Mouse (Mus musculus) frontal cortex, postnatal 10 days (tissue): ENCODE measurements around the gene Adgre5.

Source experiments
- DNase-seq, 2 experiments: peaks; one replicate each; pipeline ENCODE4 v3.0.0; 2022; ENCODE audit warnings: low spot score in 2 of 2, mixed read lengths in 1 of 2

Gene Adgre5

DNA sequence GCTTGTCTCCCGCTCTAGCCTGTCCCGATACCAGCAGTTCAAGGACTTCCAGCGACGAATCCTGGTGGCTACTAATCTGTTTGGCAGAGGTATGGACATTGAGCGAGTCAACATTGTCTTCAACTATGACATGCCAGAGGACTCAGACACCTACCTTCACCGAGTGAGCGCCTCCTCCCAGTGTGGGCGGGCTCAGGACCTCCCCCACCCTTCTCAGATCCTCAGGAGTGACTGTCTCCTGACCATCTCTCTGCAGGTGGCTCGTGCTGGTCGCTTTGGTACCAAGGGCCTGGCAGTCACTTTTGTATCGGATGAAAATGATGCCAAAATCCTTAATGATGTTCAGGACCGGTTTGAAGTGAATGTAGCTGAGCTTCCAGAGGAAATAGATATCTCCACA, 18.5 kb downstream of the Adgre5 start:
- DNase-seq: no peak

DNA sequence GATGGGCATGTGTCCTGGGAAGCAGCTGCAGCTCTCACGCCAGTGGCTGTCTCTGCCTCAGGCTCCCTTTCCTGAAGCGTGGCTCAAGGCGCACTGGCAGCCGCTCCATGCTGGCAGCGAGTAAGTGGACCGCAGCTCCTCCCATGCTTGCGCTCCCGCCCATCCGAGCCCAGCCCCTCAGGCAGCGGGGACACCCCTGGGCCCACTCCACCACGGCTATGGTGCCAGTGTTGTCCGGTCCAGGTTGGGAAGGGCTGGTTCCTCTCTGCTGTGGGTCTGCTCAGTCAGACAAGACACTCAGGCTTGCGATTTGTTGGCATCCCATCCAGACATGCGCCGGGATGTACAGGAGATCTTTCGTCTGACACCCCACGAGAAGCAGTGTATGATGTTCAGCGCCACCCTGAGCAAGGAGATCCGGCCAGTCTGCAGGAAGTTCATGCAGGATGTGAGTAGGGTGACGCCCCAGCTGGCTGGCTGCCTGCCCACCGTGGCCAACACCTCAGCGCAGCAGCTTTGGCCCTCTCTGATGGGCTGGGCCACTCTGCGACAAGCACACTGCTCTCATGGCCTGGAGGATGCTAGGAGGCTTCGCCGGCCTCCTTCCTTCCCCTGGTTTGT, 19.6 kb downstream of the Adgre5 start:
- DNase-seq: no peak

DNA sequence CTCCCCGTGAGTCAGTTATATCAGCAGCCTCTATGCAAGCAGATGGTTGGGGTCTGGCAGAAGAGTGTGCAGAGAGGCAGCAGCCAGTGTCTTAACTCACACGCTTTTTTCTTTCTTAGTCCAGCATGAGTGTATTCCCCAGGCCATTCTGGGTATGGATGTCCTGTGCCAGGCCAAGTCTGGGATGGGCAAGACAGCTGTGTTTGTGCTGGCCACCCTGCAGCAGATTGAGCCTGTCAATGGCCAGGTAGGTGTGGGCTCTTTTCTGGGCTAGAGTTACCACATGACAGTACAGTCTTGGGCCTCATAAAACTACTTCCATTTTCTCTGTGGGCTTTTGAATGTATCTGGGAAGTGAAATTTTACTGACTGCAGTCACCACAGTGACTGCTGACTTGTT, 21.4 kb downstream of the Adgre5 start:
- no peak for DNase-seq

DNA sequence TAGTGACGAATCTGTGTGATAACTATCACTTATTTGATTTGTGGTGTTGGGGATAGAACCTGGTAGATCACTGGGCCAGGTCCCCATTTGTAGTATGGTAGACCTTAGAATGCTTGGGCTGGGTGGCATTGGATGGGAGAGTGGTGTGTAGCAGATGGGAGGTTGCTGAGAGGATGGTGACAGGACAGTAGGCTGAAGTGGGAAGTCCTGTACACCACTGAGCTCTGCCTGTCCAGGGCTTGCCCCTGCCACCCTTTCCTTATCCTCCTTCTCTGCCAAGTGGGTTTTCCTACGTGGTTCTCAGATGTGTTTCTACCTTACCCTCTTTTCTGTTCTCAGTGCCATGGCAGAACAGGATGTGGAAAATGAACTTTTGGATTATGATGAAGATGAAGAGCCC, 22.1 kb downstream of the Adgre5 start:
- DNase-seq: no peak

DNA sequence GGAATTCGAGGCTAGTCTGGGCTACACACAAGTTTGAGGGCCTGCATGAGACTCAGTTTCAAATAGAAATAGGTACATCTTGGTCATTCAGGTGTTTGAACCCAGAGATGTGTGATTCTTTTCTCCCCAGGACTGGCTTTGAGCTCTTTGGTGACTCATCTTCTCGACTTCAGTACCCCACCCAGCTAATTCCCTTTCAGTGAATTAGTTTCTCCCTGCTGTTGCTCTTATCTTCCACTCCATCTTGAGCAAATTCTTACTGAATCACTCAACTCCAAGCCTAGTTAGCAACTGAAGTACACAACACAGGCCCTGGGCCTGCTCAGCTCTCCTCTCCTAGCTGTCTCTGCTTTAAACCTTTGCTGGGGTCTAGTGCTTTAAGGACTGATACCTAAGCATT, 24.6 kb downstream of the Adgre5 start:
- DNase-seq: no peak

DNA sequence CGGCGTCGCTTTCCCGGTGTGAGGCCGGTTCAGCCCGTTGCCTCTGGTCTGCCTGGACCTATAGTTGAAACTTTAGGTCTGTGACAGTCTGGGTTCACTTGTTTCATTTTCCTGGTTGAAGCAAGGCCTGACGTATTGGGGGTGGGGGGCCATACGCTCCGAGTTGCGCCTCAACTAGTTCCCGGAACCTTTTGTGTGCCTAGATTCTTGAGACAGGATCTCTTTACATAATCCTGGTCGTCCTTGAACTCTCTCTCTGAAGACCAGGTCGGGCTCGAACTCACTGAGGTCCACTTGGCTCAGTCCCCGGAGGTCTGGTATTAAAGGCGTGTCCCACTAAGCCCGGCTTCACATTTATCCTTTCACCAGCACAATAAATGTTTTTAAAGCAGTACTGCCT, 25.4 kb downstream of the Adgre5 start:
- no peak for DNase-seq

DNA sequence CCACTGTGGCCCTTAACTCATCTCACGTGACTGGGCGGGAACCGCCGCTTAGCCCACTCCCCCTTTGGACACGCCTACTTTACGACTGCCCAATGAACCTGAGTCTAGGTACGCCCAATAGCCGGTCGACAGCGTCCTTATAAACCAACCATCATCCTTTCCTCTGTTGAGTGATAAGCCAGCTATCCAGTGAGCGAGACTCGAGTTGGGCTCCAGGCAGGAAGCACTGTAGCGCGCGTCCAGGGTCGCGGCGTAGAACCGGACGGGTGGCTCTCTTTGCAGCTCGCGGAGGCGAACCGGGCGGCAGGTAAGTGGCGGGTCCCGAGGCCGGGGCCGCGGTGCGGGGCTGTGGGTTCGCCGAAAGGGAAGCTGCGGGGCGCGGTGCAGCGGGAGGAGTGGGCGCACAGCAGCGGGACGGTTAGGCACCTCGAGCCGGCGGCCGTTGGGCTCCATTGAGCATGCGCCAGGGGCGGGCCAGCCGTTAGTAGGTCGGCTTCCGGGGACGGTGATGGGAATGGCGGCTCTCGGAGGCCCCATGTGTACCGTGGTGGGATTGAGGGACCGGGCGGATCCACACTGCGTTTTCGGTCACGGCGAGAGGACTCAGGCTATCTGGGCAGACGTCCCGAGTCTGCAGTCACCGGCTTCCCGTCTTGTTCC, 26.0 kb downstream of the Adgre5 start, which contains the start of gene Ddx39:
Ddx39 (plus strand) TSS at position 147 of the 660 bp plus-strand sequence.
- peak; percentile 93 to 97 for DNase-seq

DNA sequence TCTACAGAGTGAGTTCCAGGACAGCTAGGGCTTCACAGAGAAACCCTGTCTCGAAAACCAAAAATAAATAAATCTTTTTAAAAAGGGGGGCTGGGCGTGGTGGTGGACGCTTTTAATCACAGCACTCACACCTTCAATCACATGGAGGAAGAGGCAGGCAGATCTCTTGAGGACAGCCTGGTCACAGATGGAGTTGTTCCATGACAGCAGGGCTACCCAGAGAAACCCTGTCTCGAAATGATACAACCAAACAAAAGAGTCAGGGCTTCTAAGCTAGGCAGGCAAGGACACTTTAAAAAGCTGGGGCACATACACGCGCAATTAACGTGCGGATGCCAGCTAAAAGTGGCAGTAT, 26.5 kb downstream of the Adgre5 start:
- DNase-seq: no peak

DNA sequence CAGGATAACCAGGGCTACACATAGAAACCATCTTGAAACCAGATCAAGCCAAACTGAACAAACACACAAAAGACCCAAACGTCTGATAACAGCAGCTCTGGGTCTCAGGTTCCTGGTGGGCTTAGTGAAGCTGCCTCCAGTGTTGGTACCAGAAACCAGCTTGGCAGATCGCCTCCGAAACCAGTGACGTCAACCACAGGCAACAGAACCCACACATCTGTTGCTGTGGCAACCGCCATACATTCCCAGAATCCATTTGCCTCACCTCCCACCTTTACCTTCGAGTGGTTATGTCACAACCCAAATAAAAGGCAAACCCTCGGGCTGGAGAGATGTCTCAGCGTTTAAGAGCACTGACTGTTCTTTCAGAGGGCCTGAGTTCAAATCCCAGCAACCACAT, 33.6 kb downstream of the Adgre5 start:
- no peak for DNase-seq

DNA sequence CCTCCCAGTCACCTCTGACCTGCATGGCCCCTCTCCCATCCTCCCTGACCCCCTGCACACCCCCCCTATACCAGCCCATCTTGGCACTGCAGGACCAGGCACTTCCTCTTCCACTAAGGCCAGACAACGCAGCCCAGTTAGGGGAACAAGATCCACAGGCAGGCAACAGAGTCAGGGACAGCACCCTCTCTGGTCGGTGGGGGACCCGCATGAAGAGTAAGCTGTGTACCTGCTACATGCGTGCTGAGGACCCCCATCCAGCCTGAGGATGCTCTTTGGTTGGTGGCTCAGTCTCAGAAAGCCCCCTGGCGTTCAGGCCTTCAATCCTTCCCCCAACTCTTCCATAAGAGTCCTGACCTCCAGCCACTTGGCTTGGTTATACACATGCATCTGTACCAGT, 34.7 kb downstream of the Adgre5 start:
- DNase-seq: no peak

DNA sequence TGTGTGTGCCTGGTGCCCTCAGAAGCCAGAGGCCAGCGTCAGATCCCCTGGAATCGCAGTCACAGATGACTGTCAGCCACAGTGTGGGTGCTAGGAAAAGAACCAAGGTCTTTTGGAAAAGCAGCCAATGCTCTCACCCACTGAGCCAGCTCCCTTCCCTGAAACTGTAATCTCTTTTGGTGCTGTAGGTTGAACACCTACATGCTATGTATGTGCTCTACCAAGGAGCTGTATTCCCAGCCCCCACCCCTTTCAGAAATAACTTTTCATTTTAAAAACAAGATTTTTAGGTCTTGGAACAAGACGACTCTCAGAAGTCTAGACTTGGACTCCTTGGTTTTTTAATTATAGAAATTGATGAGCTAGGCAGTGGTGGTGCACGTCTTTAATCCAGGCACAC, 37.7 kb downstream of the Adgre5 start:
- no peak for DNase-seq

DNA sequence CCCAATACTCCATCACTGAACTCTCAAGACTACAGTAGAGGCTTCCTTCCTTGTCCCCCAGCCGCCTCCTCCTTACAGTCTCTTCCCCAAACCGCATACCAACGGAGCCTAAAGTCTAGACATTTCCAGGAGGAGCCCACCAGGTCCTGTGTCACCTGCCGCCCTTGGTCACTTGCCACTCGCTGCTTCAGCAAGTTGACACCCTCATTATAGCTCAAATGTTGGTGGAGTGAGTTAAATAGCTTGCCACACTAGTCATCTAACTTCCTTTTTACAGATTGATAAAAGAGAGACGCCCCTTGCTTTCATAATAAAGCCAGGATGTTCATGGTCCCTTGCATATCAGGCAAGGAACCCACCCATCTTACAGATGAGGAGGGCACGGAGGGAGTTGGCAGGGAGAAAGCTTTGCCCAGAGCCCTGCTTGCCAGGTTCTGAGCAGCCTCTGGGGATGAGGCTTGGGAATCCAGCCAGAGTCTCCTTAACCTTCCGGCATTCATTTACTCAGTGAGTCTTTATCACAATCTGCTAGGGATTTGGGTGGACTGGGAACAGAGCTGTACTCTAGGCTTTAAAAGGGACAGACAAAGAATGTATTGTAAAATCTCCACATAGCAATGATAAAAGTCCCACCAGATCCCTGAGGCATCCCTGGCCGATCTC, 40.6 kb downstream of the Adgre5 start:
- no peak for DNase-seq

DNA sequence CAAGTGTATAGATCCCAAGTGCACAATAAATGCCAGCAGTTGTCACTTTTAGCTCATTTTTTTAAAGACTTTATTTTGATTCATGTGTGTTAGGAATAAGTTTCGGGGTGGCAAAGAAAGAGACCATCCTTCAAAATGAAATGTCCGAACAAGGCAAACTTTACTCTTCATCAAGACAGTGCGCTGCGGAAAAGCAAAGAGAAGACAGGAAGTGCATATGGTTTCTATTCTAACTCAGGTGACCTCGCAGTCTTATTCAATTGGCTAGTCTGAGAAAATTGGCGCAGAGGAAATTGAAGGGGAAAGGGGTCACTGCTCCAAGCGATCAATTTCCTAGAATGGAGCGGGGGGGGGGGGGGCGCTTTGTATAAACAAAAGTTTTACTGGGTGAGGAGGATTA, 41.6 kb downstream of the Adgre5 start:
- DNase-seq: no peak

DNA sequence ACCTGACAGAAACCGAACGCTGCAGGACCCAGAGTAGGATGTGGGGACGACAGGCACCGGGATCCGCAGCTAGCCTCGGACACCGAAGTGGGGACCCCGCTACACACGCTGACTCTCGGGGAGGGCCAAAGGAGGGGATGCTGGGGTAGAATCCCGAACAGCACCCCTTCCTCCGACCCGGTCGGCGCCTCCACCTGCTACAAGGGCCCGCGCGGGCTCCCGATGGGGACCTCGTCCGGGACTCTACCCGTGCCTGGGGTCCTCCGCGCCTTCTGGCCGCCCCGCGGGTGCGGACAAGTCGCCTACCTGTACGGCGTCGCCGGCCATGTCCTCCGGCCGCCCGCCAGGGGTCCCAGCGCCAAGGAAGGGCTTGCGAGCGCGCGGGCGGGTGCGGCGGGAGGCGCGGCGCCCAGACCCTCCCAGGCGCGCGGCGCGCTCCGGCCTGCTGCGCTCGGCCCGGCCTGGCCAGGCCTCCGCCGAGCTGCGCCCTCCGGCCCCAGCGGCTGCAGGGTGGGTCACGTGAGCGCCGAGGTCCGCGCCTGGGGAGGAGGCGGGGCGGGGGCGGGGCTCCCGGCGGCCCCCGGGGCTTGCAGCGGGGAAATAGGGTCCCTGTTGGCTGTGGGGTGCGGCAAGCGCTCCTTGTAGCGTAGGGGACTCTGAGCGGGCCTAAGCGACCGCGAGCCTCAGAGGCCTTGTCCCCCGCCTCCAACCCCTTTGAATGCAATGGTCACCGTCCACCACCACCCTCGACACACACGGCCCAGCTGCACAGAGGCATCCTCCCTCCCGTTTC, 42.3 kb downstream of the Adgre5 start, which contains the start of gene Pkn1:
Pkn1 (minus strand) TSS at position 519 of the 793 bp plus-strand sequence.
- DNase-seq: peak in 1 of 2 experiments; percentile 62

DNA sequence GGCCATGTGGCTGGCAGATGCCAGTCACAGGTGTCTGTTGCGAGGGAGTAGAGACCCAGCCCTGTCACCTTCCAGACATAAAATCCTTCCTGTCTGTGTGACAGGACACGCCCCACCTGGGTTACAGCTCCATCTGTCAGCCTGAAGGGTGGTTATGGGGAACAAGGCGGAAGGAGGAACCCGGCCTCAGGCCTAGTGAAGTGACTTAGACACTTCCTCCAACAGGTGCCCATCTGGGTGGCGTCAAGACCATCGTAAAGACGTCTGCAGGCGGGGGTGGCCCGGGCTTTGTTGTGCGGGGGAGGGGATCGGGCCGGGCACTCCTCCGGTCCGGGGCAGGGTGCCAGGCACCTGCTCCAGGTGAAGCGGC, 42.9 kb downstream of the Adgre5 start:
- DNase-seq: no peak

DNA sequence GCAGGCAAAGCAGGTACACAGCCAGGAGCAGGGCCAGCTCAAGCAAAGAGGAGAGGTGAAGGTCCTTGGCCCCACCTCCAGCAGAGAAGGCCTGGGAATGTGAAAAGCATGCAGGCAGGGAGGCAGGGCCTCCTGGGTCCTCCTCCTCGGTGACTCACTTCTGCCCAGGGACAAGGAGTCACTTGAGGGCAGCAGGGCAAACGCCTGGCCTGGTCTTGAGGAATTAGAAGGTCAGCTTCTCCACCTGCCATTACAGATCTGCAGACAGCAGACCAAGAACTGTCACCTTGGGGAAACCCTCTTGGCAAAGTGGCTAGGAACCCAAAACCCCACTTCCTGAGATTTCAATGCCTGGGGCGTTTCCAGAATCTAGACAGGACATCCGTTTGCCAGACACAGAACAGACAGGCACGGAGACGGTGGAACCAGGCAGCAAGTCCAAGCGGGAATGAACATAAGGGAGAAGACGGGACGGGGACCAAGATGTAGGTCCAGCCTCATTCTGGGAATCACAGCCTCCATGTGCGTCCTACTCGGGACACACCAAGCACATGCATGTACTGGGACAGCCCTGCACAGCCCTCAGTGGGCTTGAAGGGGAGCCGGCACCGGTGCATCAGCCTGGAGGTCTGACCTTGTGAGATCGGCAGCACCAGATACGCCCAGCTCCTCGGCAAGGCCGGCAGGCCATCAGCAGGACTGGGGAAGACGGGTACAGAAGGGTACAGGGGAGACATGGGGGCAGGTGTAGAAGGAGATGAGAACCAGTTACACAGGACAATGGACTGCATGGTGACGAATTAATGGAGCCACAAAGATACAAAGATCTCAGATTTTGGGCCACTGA, 43.5 kb downstream of the Adgre5 start:
- DNase-seq: no peak

DNA sequence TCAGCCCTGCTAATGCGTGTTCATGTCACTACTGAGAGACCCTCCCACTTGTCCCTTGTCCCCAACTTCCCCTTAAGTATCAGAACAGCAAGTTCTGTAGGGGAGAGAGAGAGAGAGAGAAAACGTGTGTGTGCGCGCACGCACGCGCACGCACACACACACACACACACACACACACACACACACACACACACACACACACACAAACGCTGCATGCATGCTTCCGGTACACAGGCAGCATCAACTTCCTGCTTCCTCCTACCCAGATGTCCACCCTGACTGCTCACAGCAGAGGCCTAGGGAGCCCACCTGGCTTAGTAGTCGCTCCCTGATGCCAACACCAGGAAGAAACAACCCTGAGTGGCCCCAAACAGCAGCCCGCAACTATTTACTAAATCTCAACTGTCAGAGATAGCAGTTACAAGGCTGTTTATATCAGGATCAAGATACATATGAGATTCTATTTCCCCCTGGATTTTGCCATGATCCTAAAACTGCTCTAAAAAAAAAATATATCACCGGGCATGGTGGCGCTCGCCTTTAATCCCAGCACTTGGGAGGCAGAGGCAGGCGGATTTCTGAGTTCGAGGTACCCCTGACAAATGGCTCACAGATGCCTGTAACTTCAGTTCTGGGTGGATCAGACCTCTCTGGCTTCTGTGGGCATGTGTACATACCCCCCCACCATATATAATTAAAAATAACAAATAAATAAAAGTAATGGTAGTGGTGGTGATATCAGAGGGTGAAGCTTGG, 45.6 kb downstream of the Adgre5 start:
- DNase-seq: no peak

DNA sequence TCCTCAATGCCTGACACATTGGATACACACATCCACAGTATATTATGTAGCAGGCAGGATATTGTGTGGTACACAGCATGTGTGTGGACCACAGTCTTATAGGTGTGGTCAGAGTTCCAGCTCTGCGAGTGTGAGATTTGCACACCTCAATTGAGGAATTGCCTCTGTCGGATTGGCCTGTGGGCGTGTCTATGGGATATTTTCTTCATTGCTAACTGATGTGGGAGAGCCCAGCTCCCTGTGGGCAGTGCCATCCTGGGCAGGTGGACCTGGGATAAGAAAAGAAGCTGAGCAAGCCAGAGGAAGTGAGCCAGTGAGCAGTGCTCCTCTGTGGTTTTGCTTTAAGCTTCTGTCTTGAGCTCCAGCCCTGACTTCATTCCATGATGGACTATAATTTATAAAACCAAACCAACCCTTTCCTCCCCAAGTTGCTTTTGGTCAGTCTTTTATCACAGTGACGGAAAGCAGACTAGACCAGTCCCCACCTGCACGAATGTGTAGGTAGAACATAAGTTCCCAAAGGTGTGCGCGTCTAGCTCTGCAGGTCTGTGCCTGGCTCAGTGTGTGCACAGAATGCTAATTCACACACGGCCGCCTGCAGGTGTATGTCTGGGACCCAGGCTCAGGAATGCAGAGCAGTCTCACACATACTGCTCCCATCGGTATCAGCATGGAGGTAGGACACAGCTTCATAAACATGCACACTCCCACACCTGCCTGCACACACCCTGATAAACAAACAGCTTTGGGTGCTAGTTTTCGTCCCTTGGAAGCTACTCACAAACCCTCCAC, 46.6 kb downstream of the Adgre5 start:
- DNase-seq: no peak

DNA sequence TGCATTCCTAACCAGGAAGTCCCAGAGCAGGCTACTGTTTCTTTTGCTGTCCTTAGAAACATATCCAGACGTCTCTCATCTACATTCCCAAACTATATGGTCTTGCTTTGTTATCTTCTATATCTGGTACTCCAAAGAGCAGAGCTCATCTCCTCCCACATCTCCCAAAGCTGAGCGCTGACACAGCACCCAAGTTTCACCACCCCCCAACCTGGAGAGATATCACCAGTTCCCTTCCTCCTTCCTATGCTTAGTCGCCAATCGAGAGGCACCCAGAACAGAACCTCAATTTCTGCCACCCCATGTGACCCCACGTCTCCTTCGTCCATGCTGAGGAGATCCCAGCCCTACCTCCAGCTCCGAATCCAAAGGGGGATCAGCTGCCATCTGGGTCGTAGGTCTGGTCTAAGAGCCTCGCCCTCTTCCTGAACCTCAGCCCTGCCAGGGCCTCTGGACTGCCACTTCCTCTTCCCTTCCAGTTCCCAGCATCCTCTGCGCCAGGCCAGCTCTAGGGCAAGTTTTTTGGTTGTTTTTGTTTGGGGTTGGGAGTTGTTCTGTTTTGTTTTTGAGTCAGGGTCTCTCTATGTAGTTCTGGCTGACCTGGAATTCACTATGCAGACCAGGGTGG, 47.4 kb downstream of the Adgre5 start:
- no peak for DNase-seq

DNA sequence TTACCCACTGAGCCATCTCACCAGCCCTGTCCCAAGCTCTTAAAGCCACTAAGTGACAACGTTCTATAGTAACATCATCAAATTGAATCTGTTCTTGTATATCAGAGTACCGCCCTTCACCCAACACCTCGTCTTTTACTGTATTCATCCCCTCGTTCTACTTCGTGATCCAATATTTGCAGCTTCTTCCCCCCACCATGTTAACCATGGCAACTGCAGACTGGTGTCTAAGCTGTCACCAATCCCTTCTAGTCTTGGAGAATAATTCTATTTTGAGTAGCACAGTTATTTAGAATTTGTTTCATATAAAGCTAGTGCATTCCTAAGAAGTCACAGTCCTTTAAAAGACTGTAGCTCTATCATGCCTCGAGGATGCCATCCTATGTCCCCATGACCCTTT, 51.9 kb downstream of the Adgre5 start:
- no peak for DNase-seq
